In genomic region chr7:140955342-140955741, GRCm38 (mm10) we compare ENCODE assay signal across 9 mouse cellular contexts. TPM values are rescaled to one million over a fixed set of nuclear protein-coding genes. Genes with fewer than 3 reads are reported as not detected.
DNase-seq lines count a peak whose midpoint lies in the region; ATAC-seq lines count a peak whose summit lies in the region.
"Had no signal": no experiment of that assay in that cellular context is flagged by ENCODE, and none has a peak within 500 bp of the region (broad histone marks: within the 10 kb centered on the region; RNA-seq: fewer than 3 reads in every experiment).

No protein-coding gene starts in this region.

- peak overlapping the region; percentile 90 for H3K27ac ChIP-seq in heart, embryonic 15.5 days
- H3K27ac ChIP-seq in hindbrain, embryonic 12.5 days, result peak overlapping the region; percentile 52; the same call in 1 of the 2 replicates

- H3K27me3 ChIP-seq in heart, embryonic 15.5 days, result peaks cover 7% of the 10 kb centered on the region
- 0 out of 2 replicates have a peak, but pooled peaks cover 3% of the 10 kb centered on the region for H3K27me3 ChIP-seq in hindbrain, embryonic 12.5 days
- H3K27me3 ChIP-seq in megakaryocyte, embryonic 14.5 days (replicated peaks), result no peaks in the 10 kb centered on the region

- 3% methylated on average over 17 of the region's 17 CpGs for WGBS in heart, embryonic 15.5 days
- WGBS in hindbrain, embryonic 12.5 days, result 18% methylated on average over 17 of the region's 17 CpGs

- H3K36me3 ChIP-seq in heart, embryonic 15.5 days, result no peaks in the 10 kb centered on the region
- H3K36me3 ChIP-seq in hindbrain, embryonic 12.5 days, result no peaks in the 10 kb centered on the region
- peaks cover 41% of the 10 kb centered on the region for H3K36me3 ChIP-seq in megakaryocyte, embryonic 14.5 days (replicated peaks; ENCODE audit: low read length)

- intact Hi-C loops in heart, postnatal 14 days (cut with DNase I), result loop anchor here (2.0 to 5.0 kb wide), 2 partner anchors 15 to 48 kb away; partner anchors contain the start of gene Pgghg
- intact Hi-C loops in gastrocnemius, postnatal 36 days (cut with DNase I), result loop anchor here (5.0 kb wide), 1 partner anchor 92 kb away; no protein-coding TSS in a partner anchor

- H3K4me2 ChIP-seq in heart, embryonic 15.5 days, result peak overlapping the region; percentile 66
- peak overlapping the region; percentile 60 for H3K4me2 ChIP-seq in hindbrain, embryonic 12.5 days (replicated peaks)

- H3K4me3 ChIP-seq in heart, embryonic 15.5 days, result peak overlapping the region; percentile 58
- peak overlapping the region; percentile 39 for H3K4me3 ChIP-seq in hindbrain, embryonic 12.5 days
- H3K4me3 ChIP-seq in megakaryocyte, embryonic 14.5 days (replicated peaks), result peak overlapping the region; percentile 95

- 0 out of 2 replicates have a peak, but pooled peaks have one; percentile 15 for ATAC-seq in heart, embryonic 15.5 days (replicated peaks; ENCODE audit: insufficient number of reproducible peaks, insufficient read depth, low FRiP score, low read depth)
- ATAC-seq in hindbrain, embryonic 12.5 days (ENCODE audit: low FRiP score), result peak; percentile 59

- DNase-seq in heart, postnatal 14 days, result no peak
- DNase-seq in Muller cell, postnatal 12 days (ENCODE audit: inconsistent ontology term), result peak; percentile 51
- DNase-seq in cerebellum, adult 11 months, result no peak
- DNase-seq in gastrocnemius, postnatal 36 days, result no peak
- DNase-seq in layer of hippocampus, adult 18-20 months (ENCODE audit: low spot score in 2 of 2), result no peak

- no peaks in the 10 kb centered on the region for H3K9me3 ChIP-seq in heart, embryonic 15.5 days (replicated peaks)
- H3K9me3 ChIP-seq in hindbrain, embryonic 12.5 days (replicated peaks), result no peaks in the 10 kb centered on the region
- no peaks in the 10 kb centered on the region for H3K9me3 ChIP-seq in megakaryocyte, embryonic 14.5 days

- peaks cover 52% of the 10 kb centered on the region for H3K4me1 ChIP-seq in heart, embryonic 15.5 days (replicated peaks)
- H3K4me1 ChIP-seq in hindbrain, embryonic 12.5 days, result peaks cover 35% of the 10 kb centered on the region
- H3K4me1 ChIP-seq in megakaryocyte, embryonic 14.5 days, result peaks cover 94% of the 10 kb centered on the region

- H3K9ac ChIP-seq in heart, embryonic 15.5 days, result peak overlapping the region; percentile 57
- peak overlapping the region; percentile 49 for H3K9ac ChIP-seq in hindbrain, embryonic 12.5 days

RNA-seq across cellular contexts. Expression of gene Gm45717, which starts 0.4 kb away (rescaled TPM):
- not detected in 2 replicates for polyA plus RNA-seq in heart, embryonic 15.5 days (2015; fragmentation: Nextera tagmentation; extraction: Ambion mirVana)
- not detected for total RNA-seq in heart, postnatal 14 days (2021)
- polyA plus RNA-seq in hindbrain, embryonic 12.5 days (2016; fragmentation: Nextera tagmentation; extraction: Ambion mirVana), result 0.97 TPM in 1 of 2 replicates, not detected in the other
- not detected in 2 replicates for polyA plus RNA-seq in megakaryocyte, embryonic 14.5 days (2012; ENCODE audit: insufficient read depth, low replicate concordance)
- not detected for total RNA-seq in gastrocnemius, postnatal 36 days (2021)
- total RNA-seq in layer of hippocampus, adult 18-20 months (2021), result not detected
- total RNA-seq: adrenal gland, postnatal 36 days had no signal

RNA-seq across cellular contexts. Expression of gene Ifitm2, which starts 0.4 kb away (rescaled TPM):
- polyA plus RNA-seq in heart, embryonic 15.5 days (2015; fragmentation: Nextera tagmentation; extraction: Ambion mirVana), result 459 and 624 TPM in 2 replicates
- 100 to 1,000 TPM; 130 TPM for total RNA-seq in heart, postnatal 14 days (2021)
- 326 and 340 TPM in 2 replicates for polyA plus RNA-seq in hindbrain, embryonic 12.5 days (2016; fragmentation: Nextera tagmentation; extraction: Ambion mirVana)
- polyA plus RNA-seq in megakaryocyte, embryonic 14.5 days (2012; ENCODE audit: insufficient read depth, low replicate concordance), result 93.8 and 722 TPM in 2 replicates
- total RNA-seq in gastrocnemius, postnatal 36 days (2021), result 10 to 100 TPM; 50.9 to 51.8 TPM
- 10 to 100 TPM; 11.0 to 12.9 TPM for total RNA-seq in layer of hippocampus, adult 18-20 months (2021)

RNA-seq across cellular contexts. Expression of gene Ifitm5, which starts 5.3 kb away (rescaled TPM):
- 1.6 and 2.5 TPM in 2 replicates for polyA plus RNA-seq in heart, embryonic 15.5 days (2015; fragmentation: Nextera tagmentation; extraction: Ambion mirVana)
- under 1 TPM; 0.38 to 0.80 TPM for total RNA-seq in heart, postnatal 14 days (2021)
- polyA plus RNA-seq in hindbrain, embryonic 12.5 days (2016; fragmentation: Nextera tagmentation; extraction: Ambion mirVana), result 0.43 and 1.6 TPM in 2 replicates
- not detected in 2 replicates for polyA plus RNA-seq in megakaryocyte, embryonic 14.5 days (2012; ENCODE audit: insufficient read depth, low replicate concordance)
- under 1 TPM in 1 of 2 experiments, not detected in 1; 0.35 TPM for total RNA-seq in gastrocnemius, postnatal 36 days (2021)
- total RNA-seq in layer of hippocampus, adult 18-20 months (2021), result not detected

RNA-seq across cellular contexts. Expression of gene Ifitm1, which starts 11.7 kb away (rescaled TPM):
- polyA plus RNA-seq in heart, embryonic 15.5 days (2015; fragmentation: Nextera tagmentation; extraction: Ambion mirVana), result 11.7 and 49.8 TPM in 2 replicates
- total RNA-seq in heart, postnatal 14 days (2021), result 1 to 10 TPM; 3.1 to 4.2 TPM
- polyA plus RNA-seq in hindbrain, embryonic 12.5 days (2016; fragmentation: Nextera tagmentation; extraction: Ambion mirVana), result 8.8 and 9.1 TPM in 2 replicates
- polyA plus RNA-seq in megakaryocyte, embryonic 14.5 days (2012; ENCODE audit: insufficient read depth, low replicate concordance), result 27.5 and 76.2 TPM in 2 replicates
- under 1 TPM in 1 of 2 experiments, not detected in 1; 0.77 TPM for total RNA-seq in gastrocnemius, postnatal 36 days (2021)
- total RNA-seq in layer of hippocampus, adult 18-20 months (2021), result 1 to 10 TPM; 1.1 to 1.7 TPM

RNA-seq across cellular contexts. Expression of gene Pgghg, which starts 14.2 kb away (rescaled TPM):
- 9.3 and 15.5 TPM in 2 replicates for polyA plus RNA-seq in heart, embryonic 15.5 days (2015; fragmentation: Nextera tagmentation; extraction: Ambion mirVana)
- total RNA-seq in heart, postnatal 14 days (2021), result 1 to 10 TPM; 7.4 to 7.7 TPM
- 15.5 and 16.8 TPM in 2 replicates for polyA plus RNA-seq in hindbrain, embryonic 12.5 days (2016; fragmentation: Nextera tagmentation; extraction: Ambion mirVana)
- 6.6 and 7.4 TPM in 2 replicates for polyA plus RNA-seq in megakaryocyte, embryonic 14.5 days (2012; ENCODE audit: insufficient read depth, low replicate concordance)
- total RNA-seq in gastrocnemius, postnatal 36 days (2021), result 1 to 10 TPM; 3.6 to 4.6 TPM
- total RNA-seq in layer of hippocampus, adult 18-20 months (2021), result 1 to 10 TPM; 4.0 to 4.6 TPM

Comparison
In these comparisons a context has a peak if more than half of its experiments do, and no peak if none do; other contexts are left out.
1. H3K4me3 ChIP-seq: peak in every context shown above with its lines; median percentile 95 in megakaryocyte, embryonic 14.5 days; 58 in heart, embryonic 15.5 days; 39 in hindbrain, embryonic 12.5 days.